Mouse (Mus musculus) embryonic fibroblast, embryonic 13.5 days (primary cell): Measurements from ENCODE around the gene Akt1.

Experiments
- CTCF ChIP-seq: IDR thresholded peaks from 2 replicates; pipeline ENCODE4 v1.5.1; 2011; ENCODE audit warnings: mild to moderate bottlenecking, control low read depth, low read length, moderate library complexity, borderline replicate concordance; ENCODE audit not compliant: insufficient read depth
- POLR2A ChIP-seq: IDR thresholded peaks from 2 replicates; pipeline ENCODE4 v1.6.1; 2011; ENCODE audit warnings: low read depth, mild to moderate bottlenecking, control low read depth, low read length, moderate library complexity

GRCm38 (mm10) chr12:112628197-112628596 lies 46.5 kb downstream of the Akt1 start:
- TF ChIP-seq CTCF (no peak), POLR2A (no peak)
